Mouse (Mus musculus) gastrocnemius, postnatal 10 days (tissue): ENCODE measurements around the gene Gnl1. TPM values are rescaled to one million over a fixed set of nuclear protein-coding genes. Genes with fewer than 3 reads are reported as not detected.
"Not testable (repeated sequence)": the region's sequence is repeated elsewhere in the genome, so short reads cannot be mapped to it uniquely, and the experiment has no call there.

Experiments used
- DNase-seq: peaks from one replicate; pipeline ENCODE4 v3.0.0; 2021; ENCODE audit warnings: mixed read lengths
- total RNA-seq, 2 experiments: library from RNA; stranded (reverse); gene quantifications; 2 replicates each; pipeline ENCODE4 v1.2.3; 2021

The Gnl1 gene
- total RNA-seq, 2 experiments from 2014 or later, result 21.7 to 28.5 TPM

DNA sequence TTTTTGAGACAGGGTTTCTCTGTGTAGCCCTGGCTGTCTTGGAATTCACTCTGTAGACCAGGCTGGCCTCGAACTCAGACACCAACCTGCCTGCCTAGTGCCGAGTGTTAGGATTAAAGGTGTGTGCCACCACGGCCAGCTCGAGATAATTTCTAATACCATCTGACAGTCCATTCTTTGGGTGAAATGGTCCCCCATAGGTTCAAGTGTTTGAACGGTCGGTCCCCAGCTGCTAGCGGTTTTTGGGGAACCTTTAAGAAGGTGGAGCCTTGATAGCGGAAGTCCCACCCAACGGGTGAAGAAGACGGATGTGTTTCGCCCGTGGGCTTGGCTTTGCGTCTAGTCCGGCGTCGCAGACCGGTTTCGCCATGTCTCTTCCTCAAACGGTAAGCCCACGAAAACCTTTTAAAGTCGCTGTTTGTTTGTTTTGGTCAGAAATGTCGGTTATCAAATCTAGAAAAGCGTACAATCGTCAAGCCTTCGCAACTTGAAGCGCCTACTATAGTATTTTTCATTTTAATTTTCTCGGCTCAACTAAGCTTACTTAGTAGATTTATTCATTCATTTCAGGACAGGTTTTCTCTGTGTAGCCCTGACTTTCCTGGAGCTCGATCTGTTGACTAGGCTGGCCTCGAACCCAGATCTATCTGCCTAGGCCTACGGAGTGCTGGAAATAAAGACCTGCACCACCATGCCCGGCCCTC lies 14.7 kb downstream of the Gnl1 start:
- DNase-seq, result peak; percentile 71

DNA sequence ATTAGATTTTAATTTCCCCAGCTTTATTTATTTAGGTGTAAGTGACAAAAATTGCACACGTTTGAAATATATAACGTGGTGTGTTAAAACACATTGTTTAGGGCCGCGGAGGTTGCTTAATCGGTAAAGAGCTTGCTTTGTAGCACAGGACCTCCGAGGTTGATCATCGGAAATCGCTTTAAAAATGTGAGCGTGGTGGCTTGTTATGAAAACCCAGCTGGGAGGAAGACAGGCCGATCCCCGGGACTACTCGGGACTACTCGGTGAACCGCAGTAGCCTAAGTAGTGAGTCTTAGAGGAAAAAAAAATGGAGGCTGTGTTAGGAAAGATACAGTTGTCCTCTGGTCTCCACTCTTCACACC lies 15.2 kb downstream of the Gnl1 start:
- no peak for DNase-seq

DNA sequence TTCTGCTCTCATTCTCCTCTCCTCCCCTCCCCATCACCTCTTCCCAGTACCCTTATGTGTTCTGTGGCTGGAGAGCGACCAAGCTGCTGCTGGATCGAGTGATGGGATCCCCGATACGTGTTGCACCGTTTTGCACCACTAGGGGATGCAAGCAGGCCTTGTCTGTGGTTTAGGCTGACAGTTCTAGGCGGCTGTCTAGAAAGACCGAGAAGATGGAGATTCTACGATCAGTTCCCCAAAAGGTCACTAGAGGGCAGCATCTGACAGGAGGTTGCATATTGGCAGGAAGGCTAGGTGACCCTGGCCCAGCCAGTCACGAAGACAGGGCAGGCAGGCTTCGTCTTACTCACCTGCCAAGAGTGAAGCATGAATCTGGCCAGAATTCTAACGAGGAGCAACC lies 17.3 kb downstream of the Gnl1 start:
- DNase-seq, result peak; percentile 92

DNA sequence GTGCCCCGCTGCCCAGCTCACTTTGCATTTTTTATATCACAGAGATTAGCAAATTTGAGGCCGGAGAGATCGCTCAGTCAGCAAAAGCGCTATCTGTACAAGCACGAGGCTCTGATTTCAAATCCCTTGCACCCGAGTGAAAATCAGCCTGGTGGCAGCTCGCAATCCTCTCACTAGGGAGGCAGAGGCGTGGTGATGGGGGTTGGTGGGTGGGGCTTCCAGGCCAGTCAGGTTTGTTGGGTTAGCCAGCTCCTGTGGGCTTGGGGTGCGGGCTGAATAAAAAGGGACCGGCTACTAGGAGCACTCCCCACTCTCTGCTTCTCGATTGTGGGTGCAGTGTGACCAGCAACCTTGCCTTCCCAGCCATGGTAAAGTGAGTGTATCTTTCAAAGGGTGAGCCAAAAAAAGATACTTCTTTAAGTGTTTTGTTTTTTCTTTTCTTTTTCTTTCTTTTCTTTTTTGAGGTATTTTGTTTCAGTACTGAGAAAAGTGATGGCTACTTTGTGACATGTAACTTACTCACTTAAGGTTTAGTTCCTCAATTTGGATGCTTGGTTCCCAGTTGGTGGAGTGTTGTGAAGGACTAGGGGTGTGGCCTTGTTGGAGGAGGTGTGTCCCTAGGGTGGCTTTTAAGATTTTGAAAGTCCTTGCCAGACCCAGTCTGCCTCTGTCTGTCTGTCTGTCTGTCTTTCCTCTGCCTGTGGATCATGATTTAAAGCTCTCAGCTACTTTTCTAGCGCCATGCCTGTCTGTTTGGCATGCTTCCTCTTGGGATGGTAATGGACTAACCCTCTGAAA lies 18.3 kb downstream of the Gnl1 start:
- no peak for DNase-seq

DNA sequence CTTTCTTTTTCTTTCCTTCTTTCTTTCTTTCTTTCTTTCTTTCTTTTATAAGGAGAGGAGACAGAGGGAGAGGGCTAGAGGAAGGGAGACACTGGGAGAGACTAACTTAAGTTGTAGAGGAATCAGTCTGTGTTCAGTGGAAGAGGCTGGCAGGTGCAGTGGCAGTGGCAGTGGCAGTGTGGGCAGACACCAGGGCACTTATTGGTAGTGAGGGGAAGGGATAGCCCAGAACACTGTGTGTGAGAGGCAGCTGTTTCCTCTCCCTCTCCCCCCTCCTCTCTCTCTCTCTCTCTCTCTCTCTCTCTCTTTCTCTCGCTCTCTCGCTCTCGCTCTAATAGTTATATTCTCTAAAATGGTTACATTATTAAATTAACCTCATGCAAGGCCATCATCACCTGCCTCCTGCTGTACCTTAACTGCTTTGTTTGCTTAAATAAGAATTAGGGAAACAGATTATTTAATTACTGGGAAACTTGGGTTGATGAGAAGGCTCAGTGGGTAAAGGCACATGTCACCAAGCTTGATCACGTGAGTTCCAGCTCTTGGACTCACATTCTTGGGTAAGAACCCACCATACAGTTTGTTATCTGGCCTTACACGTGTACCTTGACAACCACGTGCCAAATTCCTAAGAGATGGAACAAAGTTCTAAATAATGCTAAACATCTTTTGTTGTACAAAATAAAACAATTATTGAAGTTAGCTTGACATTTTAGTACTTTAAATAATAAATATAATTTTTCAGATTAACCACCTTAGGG lies 19.1 kb downstream of the Gnl1 start:
- DNase-seq, result no peak

DNA sequence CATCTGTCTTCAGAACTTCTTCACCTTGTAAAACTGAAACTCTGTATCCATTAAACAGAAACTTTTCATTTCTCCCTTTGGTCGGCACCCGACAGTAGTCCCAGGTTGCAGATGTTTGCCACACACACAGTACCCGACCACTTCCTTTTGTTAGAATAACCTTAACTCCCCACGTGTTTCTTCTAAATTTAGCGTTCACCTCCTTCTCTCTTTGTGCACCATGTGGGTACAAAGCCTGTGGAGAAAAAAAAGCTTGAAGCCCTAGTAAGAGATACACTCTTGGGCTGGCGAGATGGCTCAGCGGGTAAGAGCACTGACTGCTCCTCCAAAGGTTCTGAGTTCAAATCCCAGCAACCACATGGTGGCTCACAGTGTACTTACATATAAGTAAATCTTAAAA lies 19.7 kb downstream of the Gnl1 start:
- DNase-seq, result no peak

DNA sequence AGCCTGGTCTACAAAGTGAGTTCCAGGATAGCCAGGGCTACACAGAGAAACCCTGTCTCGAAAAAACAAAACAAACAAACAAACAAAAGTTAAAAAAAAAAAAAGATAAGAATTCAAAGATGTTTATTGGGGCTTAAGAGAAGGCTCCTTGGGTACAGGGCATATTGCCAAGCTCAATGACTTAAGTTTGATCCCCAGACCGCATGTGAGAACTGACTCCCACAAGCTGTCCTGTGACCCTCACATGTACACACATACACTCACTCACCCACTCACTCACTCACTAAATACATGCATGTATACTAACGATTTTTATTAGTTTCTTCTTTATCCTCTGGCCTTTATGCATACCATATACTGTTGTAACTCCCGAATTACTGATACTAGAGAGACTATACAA lies 20.7 kb downstream of the Gnl1 start:
- DNase-seq, result no peak

DNA sequence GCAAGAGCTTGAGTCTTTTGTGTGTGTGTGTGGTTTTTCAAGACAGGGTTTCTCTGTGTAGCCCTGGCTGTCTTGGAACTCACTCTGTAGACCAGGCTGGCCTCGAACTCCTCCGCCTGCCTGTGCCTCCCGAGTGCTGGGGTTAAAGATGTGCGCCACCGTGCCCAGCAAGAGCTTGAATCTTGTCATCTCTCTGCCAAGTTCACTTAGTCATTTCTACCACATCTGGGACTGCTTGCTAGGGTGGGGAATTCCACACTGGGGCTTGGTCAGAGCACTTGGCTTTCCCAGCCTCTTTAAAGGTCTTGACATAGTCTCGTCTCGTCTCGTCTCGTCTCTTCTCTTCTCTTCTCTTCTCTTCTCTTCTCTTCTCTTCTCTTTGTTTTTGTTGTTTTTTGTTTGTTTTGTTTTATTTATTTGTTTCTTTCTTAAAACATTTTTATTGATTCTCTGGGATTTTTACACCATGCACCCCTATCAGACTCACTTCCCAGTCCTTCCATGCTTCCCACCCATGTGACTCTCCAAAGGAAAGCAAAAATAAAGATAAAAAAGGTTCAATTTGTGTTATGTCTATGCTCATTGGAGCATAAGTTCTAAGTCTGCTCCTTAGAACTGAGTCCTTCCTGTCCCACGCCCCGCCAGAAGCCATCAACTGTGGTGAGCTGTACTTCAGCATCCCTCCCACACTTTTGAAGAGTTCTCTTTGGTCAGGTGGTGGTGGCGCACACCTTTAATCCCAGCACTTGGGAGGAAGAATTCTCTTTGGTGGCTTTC lies 21.7 kb downstream of the Gnl1 start:
- DNase-seq, result no peak

DNA sequence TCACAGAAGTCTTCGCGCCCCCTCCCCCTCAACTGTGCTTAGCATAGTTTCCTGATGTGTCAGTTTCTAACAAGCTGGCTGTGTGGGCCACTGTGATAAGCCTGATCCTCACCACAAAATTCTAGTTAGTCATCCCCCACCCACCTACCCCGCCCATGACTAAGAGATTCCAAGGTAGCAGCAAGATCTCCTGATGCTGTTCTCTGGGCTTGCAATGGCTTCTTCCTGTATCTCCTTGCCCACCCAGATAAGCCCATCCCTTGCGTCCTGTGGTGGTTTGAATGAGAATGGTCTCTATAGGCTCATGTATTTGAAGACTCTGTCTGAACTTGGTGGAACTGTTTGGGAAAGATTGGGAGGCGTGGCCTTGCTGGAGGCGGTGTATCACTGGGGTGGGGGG lies 22.3 kb downstream of the Gnl1 start:
- DNase-seq, result no peak

DNA sequence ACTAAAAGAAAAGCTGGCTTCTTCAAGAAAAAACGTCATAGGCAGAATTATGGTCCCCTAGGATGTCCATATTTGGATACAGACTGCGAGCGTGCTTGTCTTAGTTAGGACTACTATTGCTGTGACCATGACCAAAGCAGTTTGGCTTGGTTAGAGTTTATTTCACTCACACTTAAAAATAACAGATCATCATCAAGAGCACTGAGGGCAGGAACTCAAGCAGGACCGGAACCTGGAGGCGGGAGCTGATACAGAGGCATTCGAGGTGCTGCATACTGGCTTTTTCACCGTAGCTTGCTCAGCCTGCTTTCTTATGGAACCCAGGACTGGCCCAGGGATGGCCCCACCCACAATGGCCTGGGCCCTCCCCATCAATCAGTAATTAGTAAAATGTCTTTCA lies 23.7 kb downstream of the Gnl1 start:
- DNase-seq, result no peak

DNA sequence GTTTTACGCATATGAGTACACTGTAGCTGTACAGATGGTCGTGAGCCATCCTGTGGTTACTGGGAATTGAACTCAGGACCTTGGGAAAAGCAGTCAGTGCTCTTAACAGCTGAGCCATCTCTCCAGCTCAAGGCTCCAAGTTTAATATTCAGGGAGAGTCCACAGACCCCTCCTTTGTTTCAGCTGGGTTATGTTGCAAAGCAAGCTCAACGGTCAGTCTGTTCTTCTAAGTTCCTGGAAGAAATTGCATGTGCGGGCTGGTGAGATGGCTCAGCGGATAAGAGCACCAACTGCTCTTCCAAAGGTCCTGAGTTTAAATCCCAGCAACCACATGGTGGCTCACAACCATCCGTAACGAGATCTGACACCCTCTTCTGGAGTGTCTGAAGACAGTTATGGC lies 24.8 kb downstream of the Gnl1 start:
- DNase-seq, result not testable (repeated sequence)

DNA sequence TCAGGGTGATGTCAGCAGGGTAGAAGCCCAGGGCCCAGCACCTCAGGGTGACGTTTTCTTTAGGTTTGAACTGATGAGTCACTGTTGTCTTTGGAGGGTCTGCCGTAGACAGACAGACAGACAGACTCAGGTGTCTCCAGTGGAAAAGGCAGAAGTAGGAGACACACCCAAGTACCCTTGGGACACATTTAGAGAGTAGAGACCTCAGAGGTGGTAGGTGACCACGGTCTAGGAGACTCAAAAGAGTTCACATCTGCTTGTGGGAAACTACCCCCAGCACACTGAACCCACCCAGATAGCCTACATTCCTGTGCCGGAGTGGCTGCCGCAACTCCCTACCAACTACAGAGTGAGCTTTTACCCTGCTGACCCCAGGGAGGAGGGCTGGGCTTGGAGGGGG lies 35.3 kb downstream of the Gnl1 start:
- no peak for DNase-seq

DNA sequence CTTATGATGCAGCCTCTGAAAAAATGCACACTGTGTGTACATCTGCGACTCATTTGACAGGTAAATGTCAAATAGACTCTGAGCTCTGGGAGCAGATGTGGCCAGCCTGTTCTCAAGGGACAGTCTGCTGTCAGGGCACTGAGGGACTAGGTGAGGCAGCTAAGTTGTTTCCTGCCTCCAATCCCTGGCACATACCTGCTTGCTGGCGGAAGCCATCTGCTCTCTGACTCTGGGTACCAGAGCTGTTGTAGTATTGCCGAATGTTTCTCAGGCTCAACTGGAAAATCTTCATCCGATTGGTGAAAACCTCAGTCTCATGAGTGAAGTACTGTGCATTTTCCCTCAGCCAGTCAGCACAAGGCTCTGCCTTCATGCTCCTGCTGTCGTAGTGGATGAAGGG lies 37.4 kb downstream of the Gnl1 start:
- no peak for DNase-seq

DNA sequence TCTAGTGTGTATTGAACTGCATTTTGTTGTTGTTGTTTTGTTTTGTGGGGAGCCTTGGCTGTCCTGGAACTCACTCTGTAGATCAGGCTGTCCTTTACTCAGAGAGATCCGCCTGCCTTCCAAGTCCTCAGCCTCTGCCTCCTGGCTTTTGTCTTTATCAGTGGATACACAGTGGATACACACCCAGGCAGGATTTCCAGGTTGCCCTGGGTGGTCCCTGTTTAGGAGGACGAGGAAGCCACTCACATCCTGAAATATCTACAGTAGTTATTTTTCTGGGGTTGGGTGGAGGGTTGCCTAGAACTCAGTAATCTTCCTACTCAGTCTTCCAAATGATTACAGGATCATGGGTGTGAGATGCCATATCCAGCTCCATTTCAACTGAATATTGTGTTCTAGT lies 39.3 kb downstream of the Gnl1 start:
- DNase-seq, result no peak

DNA sequence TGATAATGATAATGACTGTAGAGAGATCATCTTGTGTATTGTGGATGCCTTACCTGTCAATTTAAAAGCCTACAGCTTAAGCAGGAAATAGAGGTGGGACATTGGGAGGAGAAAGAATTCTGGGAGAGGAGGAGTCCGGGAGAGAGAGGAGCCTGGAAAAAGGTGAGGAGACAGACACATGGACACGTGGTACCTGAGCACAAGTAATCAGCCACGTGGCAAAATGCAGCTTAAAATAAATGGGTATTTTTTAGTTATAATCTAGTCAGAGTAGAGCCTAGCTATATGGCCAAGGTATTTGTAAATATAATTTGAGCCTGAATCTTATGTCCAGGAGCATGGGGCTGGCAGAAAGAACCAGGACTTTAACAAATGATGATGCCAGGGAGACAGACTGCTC lies 39.9 kb downstream of the Gnl1 start:
- DNase-seq, result no peak

DNA sequence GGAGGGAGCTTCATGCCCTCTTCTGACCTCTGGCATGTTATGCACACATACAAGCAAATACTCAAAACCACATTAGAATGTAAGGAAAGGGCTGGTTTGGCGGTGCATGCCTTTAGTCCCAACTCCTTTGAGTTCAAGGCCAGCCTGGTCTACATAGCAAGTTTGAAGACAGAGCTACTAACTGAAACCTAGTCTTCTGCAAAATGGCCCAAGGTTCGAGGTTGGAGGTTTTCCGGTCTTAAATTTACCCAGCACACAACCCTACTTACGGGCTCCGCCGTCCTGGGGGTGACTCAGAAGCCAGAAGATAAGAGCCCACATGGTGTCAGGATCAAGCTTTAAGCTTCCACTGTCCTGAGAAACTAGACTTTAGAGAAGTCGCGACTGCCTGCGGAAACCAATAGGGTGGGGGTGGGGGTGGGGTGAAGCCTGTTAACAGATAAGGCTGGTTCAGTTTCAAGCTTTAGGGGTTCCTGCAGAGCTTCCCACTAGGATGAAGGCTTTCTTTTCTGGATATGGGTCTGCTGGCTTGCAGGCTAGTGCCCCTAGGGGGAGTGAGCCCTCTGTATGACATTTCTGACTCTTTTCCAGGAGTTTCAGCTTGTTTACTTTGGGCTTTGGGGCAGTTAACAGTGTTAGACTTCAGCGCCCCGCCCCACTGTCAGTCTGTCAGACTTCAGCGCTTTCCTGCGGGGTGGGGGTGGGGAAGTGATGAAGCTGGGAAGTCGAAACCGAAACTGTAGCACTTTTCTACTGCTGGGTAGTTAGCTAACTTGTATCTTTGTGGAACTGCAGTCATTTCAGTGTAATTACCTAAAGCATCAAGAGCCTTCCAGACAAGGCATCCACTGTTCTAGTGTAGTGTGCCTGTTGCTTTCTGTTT lies 40.8 kb downstream of the Gnl1 start, which contains the start of gene H2-T24:
Gene H2-T24 (minus strand): TSS at position 370 of the 883 bp plus-strand sequence.
- DNase-seq, result peak; percentile 38

DNA sequence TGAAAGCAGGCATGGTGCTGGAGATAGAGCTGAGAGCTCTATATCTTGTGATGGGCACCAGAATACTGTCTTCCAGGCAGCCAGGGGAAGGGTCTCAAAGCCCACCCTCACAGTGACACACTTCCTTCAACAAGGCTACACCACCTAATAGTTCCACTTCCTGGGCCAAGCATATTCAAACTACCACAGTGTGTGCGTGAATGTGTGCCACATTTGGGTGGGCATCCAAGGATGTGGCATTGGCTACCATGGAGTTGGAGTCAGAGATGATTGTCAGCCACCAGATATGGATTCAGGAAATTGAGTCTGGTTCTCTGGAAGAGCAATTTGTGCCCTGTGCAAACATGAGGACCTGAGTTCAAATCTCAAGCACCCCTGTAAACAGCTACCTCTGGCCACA lies 41.7 kb downstream of the Gnl1 start:
- no peak for DNase-seq

DNA sequence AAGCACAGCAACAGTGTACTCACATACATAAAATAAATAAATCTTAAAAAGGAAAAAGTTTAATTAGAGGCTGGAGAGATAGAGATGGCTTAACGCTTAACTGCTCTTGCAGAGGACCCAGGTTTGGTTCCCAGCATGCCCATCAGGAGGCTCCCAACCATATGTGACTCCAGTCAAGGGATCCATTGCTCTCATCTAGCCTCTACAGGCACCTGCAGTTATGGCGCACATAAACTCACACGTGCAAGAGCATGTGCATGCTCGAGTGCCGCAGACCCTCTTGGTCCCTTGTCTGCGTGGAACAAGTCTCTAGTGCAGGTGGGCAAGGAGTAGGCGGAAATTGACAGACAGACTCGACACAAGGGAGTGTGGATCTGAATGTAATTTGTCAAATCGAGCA lies 42.4 kb downstream of the Gnl1 start:
- no peak for DNase-seq

DNA sequence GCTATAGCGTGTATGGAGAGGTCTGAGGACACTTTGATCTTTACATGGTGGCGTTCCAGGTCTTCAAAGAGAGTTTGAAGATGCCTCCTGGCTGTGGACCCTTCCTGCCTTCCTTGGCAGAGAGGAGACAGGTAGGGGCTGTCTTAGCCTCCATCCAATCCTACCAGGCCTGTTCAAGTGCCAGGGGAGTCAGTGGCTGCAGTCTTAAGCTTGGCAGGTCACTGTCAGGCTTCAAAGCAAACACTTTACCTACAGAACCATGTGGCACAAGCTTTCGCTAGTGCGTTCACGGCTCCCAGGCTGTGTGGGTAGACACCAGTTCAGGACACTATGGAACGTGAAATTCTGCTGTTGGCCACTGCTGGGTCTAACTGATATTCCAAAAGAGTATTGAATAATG lies 43.3 kb downstream of the Gnl1 start:
- DNase-seq, result no peak

DNA sequence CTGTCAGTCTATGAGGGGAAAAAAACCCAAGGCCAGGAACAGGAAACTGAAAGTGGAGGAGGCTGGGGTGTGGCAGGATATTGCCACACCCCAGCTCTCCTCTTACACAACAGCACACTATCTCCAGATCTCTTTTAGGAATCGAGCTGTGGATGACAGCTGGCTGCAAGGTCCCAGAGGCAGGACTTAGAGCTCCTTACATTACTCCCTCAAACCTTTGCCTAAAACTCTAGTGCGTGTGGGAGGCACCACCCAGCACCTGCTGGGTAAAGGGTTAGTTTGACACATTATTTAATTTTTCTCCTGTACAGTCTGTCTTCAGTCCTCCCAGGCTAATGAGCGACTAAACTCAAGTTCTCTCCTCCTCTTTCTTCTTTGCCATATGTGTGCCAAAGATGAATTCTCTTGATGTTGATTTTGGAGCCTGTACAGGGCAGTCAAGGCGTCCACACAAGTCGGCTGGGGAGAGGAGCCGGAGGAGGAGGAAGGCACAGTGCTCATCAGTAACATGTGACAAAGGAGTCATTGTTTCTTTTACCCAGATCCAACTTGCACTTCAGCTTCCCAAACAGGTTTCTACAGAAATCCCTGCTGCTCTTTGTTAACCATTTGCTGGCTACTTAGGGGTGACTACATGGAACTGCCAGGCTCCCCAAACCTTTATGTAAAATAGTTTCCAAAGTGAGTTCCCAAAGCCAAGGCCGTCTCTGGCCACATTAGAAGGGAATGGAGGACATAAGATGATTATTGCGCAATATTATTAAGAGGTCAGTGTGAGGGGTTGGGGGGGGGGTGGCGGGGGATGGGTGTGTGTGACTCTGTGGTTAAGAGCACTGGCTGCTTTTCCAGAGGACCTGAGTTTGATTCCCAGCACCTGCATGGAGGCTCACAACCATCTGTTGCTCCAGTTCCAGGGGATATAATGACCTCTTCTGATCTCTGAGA lies 44.3 kb downstream of the Gnl1 start:
- no peak for DNase-seq
